Comparison of ENCODE assay signal across 20 mouse cellular contexts in the genomic region with DNA sequence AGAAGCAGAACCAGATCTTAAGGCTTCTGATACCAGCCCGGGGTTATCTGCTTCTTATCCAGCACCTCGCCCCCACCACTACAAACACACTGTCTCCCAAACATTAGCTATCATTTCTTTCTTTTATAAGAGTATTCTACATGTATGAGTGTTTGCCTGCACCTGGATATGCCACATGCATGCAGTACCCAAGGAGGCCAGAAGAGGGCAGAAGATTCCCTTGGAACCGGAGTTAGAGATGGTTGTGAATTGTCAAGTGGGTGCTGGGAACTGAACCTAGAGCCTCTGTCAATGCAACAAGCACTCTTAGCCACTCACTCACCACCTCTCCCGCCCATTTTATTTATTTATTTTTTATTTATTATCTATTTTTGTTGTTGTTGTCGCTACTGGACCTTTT.
DNase-seq lines count a peak whose midpoint lies in the region; ATAC-seq and TF ChIP-seq lines count a peak whose summit lies in the region.
"Had no signal": no experiment of that assay in that cellular context is flagged by ENCODE, and none has a peak within 500 bp of the region (broad histone marks: within the 10 kb centered on the region; RNA-seq: fewer than 3 reads in every experiment).

No protein-coding gene starts in this region.

- no peak for ATAC-seq in hindbrain, embryonic 11.5 days (ENCODE audit: low FRiP score)
- ATAC-seq: intestine, embryonic 16.5 days had no signal

- H3K27me3 ChIP-seq in cerebellum, adult 2 months (ENCODE audit: control insufficient read depth, insufficient read depth, low read length): no peaks in the 10 kb centered on the region
- H3K27me3 ChIP-seq in hindbrain, embryonic 11.5 days (ENCODE audit: control insufficient read depth, insufficient read depth, low read length): no peaks in the 10 kb centered on the region
- H3K27me3 ChIP-seq: heart, embryonic 12.5 days; limb, embryonic 12.5 days; neural tube, embryonic 13.5 days had no signal

- no peak overlapping the region for H3K4me2 ChIP-seq in hindbrain, embryonic 11.5 days (replicated peaks; ENCODE audit: low read depth, low read length)
- H3K4me2 ChIP-seq: heart, embryonic 12.5 days; limb, embryonic 12.5 days; neural tube, embryonic 13.5 days had no signal

- 97% methylated on average over 5 of the region's 5 CpGs for WGBS in cerebellum, adult 2 months
- 93% methylated on average over 5 of the region's 5 CpGs for WGBS in hindbrain, embryonic 11.5 days

- no peak for TF ChIP-seq POLR2A in cerebellum, adult 2 months (IDR thresholded peaks at IDR 0.05; ENCODE audit: borderline replicate concordance, insufficient read depth, low read length)

- intact Hi-C loops in left cerebral cortex, adult 2 months (cut with DNase I): no loop called here
- intact Hi-C loops in left cerebral cortex, postnatal 4 days (cut with DNase I): no loop called here
- intact Hi-C loops in gastrocnemius, postnatal 14 days (cut with DNase I; ENCODE audit: low total_unique reads): no loop called here

- no peak overlapping the region for H3K27ac ChIP-seq in cerebellum, adult 2 months (ENCODE audit: insufficient read depth, low read length)
- no peak overlapping the region for H3K27ac ChIP-seq in left cerebral cortex, adult 2 months
- no peak overlapping the region for H3K27ac ChIP-seq in hindbrain, embryonic 11.5 days (ENCODE audit: low read depth, low read length)
- H3K27ac ChIP-seq: embryonic facial prominence, embryonic 10.5 days; limb, embryonic 12.5 days; neural tube, embryonic 13.5 days had no signal

- peaks cover 21% of the 10 kb centered on the region for H3K4me1 ChIP-seq in cerebellum, adult 2 months (ENCODE audit: control insufficient read depth, insufficient read depth, low read length)
- H3K4me1 ChIP-seq in hindbrain, embryonic 11.5 days (replicated peaks; ENCODE audit: control insufficient read depth, insufficient read depth, low read length): no peaks in the 10 kb centered on the region
- H3K4me1 ChIP-seq: embryonic facial prominence, embryonic 10.5 days; heart, embryonic 12.5 days; megakaryocyte, embryonic 14.5 days had no signal

- H3K9ac ChIP-seq in hindbrain, embryonic 11.5 days (ENCODE audit: low read depth, low read length): no peak overlapping the region
- H3K9ac ChIP-seq: heart, embryonic 12.5 days; limb, embryonic 12.5 days; neural tube, embryonic 13.5 days had no signal

- peak; percentile 24; the same call in 1 of the 2 replicates for TF ChIP-seq CTCF in cerebellum, adult 2 months (IDR thresholded peaks at IDR 0.05; ENCODE audit: borderline replicate concordance, insufficient read depth, low read depth, low read length)
- TF ChIP-seq CTCF in left cerebral cortex, adult 2 months (IDR thresholded peaks at IDR 0.05): peak; percentile 34

- no peak for DNase-seq in cerebellum, adult 2 months
- no peak for DNase-seq in cerebellum, adult 11 months
- no peak for DNase-seq in left cerebral cortex, adult 2 months (ENCODE audit: extremely low spot score in 1 of 2, low spot score in 2 of 2)
- no peak for DNase-seq in left cerebral cortex, postnatal 4 days
- peak; percentile 16 for DNase-seq in A20 (ENCODE audit: low read depth, low spot score)
- DNase-seq in c-Kit-positive CD71-positive TER-119-positive erythroid progenitor cells, embryonic 14.5 days (ENCODE audit: low spot score): peak; percentile 2
- DNase-seq in hindbrain, embryonic 11.5 days (ENCODE audit: low spot score): no peak
- no peak for DNase-seq in gastrocnemius, postnatal 14 days
- DNase-seq: adrenal gland, postnatal 36 days; cerebellum, postnatal 36 days; gastrocnemius, postnatal 25 days; heart, postnatal 36 days; kidney, postnatal 36 days; thymus, adult 2 months had no signal

- no peaks in the 10 kb centered on the region for H3K9me3 ChIP-seq in hindbrain, embryonic 11.5 days (ENCODE audit: control insufficient read depth, low read length)
- H3K9me3 ChIP-seq: heart, embryonic 12.5 days had no signal

- H3K4me3 ChIP-seq in cerebellum, adult 2 months (replicated peaks; ENCODE audit: insufficient read depth, low read depth, low read length): no peak overlapping the region
- H3K4me3 ChIP-seq in left cerebral cortex, adult 2 months: no peak overlapping the region
- no peak overlapping the region for H3K4me3 ChIP-seq in hindbrain, embryonic 11.5 days (ENCODE audit: low read depth, low read length)
- H3K4me3 ChIP-seq: embryonic facial prominence, embryonic 10.5 days; heart, embryonic 12.5 days; limb, embryonic 12.5 days; megakaryocyte, embryonic 14.5 days; neural tube, embryonic 13.5 days had no signal

- H3K36me3 ChIP-seq in hindbrain, embryonic 11.5 days (ENCODE audit: control insufficient read depth, insufficient read depth, low read length): no peaks in the 10 kb centered on the region
- H3K36me3 ChIP-seq: embryonic facial prominence, embryonic 10.5 days; heart, embryonic 12.5 days; limb, embryonic 12.5 days; neural tube, embryonic 13.5 days had no signal

Comparison
In these comparisons a context has a peak if more than half of its experiments do, and no peak if none do; other contexts are left out.
1. DNase-seq: peak in A20 (single experiment) and c-Kit-positive CD71-positive TER-119-positive erythroid progenitor cells, embryonic 14.5 days (single experiment); none in cerebellum, adult 2 months (0 of 2), cerebellum, adult 11 months (single experiment), left cerebral cortex, adult 2 months (0 of 2), left cerebral cortex, postnatal 4 days (single experiment), hindbrain, embryonic 11.5 days (single experiment) and gastrocnemius, postnatal 14 days (single experiment).